Mouse (Mus musculus): ENCODE measurements around the gene Klhl40. TPM values are rescaled to one million over a fixed set of nuclear protein-coding genes. Genes with fewer than 3 reads are reported as not detected.

Klhl40 gene
- polyA plus RNA-seq, 1 experiment from 2014 or later, result 3.6 TPM

DNA sequence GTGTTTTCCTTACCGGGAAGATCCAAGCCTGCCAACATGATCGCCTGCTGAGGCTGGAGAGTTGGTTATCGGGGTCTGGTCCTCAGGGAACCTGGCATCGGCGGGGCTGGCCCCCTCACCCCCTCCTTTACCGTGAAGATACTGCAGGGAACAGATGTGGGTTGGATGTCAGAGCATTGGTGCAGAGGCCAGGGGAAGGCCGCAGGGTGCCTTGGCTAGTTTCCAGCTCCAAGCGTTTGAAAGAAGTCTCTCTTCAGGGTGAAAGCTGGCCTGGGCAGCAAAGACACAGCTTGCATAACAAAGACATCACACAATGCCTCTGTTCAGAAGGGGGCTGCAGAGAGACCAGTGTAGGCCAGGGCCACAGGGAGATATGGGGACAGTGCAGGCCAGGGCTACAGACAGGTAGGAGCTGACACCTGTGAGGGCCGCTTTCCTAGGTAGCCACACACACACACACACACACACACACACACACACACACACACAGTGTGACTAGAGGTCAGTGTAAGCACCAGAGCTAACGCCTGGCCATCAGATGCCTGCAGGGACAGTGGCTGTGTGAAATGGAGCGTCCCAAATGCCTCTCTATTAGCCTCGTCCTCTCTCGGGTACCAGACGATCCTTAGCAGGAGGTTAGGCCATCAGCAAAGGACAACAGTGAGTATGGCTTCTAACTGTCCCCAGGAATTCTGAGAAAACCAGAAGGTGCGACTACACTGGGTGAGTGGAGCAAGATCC is 32.8 kb downstream of the Klhl40 start:
- WGBS, result 19% methylated on average over 15 of the region's 15 CpGs
- Histone ChIP-seq H3K27me3 (no peaks in the 10 kb centered on the region), H3K27ac (0 out of 2 replicates have a peak overlapping the region, but pooled peaks have one; percentile 20), H3K9me3 (no peaks in the 10 kb centered on the region), H3K9ac (no peak overlapping the region), H3K4me2 (replicated peaks) (no peak overlapping the region), H3K4me3 (no peak overlapping the region), H3K4me1 (peaks cover 28% of the 10 kb centered on the region), H3K36me3 (no peaks in the 10 kb centered on the region)
- no peak for ATAC-seq (ENCODE audit: insufficient number of reproducible peaks, insufficient read depth, low FRiP score, low TSS enrichment)

DNA sequence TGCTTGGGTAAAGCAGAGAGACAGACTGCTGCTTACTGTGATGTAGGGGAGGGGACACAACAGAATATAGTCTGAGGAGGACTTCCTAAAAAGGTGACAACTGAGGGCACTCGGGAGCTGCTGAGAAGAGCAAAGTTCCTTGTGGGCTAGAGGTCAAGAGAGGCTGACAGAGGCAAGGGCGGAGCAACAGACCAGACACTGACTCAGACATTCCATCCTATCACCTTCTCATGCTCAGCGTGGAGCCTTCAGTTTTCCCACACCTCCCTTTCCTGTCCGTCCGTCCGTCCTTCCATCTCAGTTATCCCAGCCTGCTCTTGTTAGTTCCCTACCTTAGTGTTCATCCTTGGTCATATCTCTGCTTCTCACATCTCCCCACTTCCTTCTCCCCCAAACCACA is 37.8 kb downstream of the Klhl40 start:
- H3K27me3 ChIP-seq, result no peaks in the 10 kb centered on the region
- WGBS, result 69% methylated on average over 6 of the region's 6 CpGs
- H3K4me3 ChIP-seq, result no peak overlapping the region
- peaks cover 3% of the 10 kb centered on the region; the same call in 1 of the 2 replicates for H3K4me1 ChIP-seq
- H3K9ac ChIP-seq, result no peak overlapping the region
- no peak overlapping the region for H3K27ac ChIP-seq
- no peak overlapping the region for H3K4me2 ChIP-seq (replicated peaks)
- H3K9me3 ChIP-seq, result no peaks in the 10 kb centered on the region
- no peaks in the 10 kb centered on the region for H3K36me3 ChIP-seq
- no peak for ATAC-seq (ENCODE audit: insufficient number of reproducible peaks, insufficient read depth, low FRiP score, low TSS enrichment)

DNA sequence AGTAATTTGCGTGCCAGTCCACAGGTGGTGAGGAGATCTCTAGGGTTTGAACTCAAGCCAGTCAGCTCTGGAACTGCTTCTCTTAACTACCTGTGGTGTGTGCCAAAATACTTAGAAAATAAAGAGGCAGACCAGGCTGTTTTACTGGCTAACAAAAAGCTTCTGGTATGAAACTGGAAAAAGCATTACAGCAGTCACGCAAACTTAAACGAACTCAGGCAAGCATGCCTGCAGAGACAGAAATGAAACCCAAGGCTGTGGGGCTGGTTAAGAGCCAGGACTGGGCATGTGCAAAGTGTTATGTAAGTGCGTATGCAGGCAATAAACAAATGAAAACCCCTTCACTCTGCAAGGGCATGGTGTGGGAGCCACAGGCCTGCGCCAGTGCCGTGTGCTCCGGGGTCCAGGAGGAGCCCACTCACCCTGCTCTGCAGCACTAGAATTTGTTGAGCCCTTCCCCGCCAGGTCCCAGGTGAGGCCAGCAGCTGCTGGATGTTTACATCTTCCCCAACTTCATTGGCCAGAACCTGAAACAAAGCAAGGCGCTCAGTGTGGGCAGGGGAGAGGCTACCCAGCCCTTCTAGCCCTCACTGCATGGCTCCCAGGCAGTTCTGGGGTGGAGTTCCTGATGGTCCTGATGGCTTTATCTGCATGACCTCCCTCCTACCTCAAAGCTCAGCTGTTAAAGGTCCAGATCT is 41.8 kb downstream of the Klhl40 start:
- Histone ChIP-seq H3K36me3 (no peaks in the 10 kb centered on the region), H3K27me3 (no peaks in the 10 kb centered on the region), H3K4me2 (replicated peaks) (no peak overlapping the region), H3K4me3 (no peak overlapping the region), H3K27ac (0 out of 2 replicates have a peak overlapping the region, but pooled peaks have one; percentile 2), H3K4me1 (no peaks in the 10 kb centered on the region), H3K9me3 (no peaks in the 10 kb centered on the region), H3K9ac (no peak overlapping the region)
- ATAC-seq (ENCODE audit: insufficient number of reproducible peaks, insufficient read depth, low FRiP score, low TSS enrichment), result no peak
- 61% methylated on average over 9 of the region's 9 CpGs for WGBS

DNA sequence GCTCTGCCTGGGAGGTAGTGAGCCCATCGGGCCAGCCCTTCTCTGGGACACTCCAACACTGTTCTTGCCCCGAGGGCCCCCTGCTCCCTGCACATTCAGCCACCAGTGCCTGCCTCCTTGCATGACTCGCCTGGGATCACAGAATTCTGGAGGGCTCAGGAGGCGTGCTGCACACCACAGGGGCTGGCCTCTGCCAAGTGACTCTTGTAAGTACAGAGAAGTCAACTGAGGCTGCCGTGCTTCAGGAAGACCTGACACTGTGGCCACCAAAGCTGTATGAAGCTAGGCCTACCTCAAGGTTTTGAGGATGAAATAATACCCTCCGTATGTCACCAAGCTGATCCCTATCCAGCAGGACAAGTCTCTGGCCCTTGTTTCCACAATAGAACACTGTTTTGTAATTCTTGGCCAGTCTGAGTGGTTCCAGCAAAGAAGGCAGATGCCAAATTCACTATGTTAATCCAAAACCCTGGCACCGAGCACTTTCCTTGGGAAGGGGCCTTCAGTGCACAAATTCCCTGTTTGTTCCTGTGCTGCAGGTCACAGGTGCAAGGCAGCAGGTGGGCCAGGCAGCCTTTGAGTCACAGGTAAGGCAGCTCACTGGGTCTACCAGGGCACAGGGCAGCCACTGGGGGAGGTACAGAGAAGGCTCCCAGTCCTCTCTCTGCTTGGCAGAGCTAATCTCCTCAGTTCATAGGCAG is 42.5 kb downstream of the Klhl40 start:
- H3K4me3 ChIP-seq, result no peak overlapping the region
- H3K27me3 ChIP-seq, result no peaks in the 10 kb centered on the region
- 45% methylated on average over 7 of the region's 7 CpGs for WGBS
- no peak overlapping the region for H3K9ac ChIP-seq
- 0 out of 2 replicates have a peak overlapping the region, but pooled peaks have one; percentile 30 for H3K27ac ChIP-seq
- H3K4me1 ChIP-seq, result no peaks in the 10 kb centered on the region
- no peaks in the 10 kb centered on the region for H3K9me3 ChIP-seq
- no peaks in the 10 kb centered on the region for H3K36me3 ChIP-seq
- no peak overlapping the region for H3K4me2 ChIP-seq (replicated peaks)
- no peak for ATAC-seq (ENCODE audit: insufficient number of reproducible peaks, insufficient read depth, low FRiP score, low TSS enrichment)

DNA sequence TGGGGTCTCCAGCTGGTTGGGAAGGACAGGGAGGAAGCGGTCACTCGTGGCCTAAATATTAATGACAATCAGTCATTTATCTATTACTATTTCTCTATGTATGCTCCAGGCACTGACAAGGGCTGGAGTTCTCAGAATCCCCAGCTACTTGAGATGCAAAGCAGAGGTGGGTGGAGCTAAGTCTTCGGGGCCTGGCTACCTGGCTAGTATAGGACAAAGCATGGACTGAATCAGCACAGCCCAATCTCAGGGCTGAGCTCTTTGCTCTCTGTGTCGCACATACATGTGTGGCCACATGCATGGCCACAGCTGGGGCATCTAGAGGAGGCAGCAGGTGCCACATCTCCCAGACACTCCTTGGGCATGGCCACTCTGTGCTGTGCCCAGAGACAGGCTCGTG is 43.4 kb downstream of the Klhl40 start:
- H3K4me3 ChIP-seq, result no peak overlapping the region
- ATAC-seq (ENCODE audit: insufficient number of reproducible peaks, insufficient read depth, low FRiP score, low TSS enrichment), result no peak
- no peak overlapping the region for H3K27ac ChIP-seq

DNA sequence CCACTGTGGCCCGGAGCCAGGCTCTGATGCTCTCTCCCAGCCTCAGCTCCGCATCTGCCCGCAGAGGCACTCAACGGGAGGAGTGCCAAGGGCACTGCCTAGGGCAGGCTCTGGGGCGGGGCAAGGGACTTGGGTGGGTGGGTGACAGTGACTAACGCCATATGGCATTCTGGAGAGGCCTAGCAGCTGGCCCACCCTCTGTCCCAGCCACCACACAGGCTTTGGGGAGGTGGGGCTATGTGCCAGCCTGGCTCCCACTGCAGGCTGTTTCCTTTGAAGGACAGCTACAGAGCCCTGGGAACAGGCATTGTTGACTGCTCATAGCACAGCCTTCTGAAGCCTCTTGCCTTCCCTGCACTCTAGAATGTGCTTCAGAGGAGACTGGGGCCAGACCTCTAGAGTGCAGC is 45.2 kb downstream of the Klhl40 start:
- H3K36me3 ChIP-seq, result no peaks in the 10 kb centered on the region
- H3K27ac ChIP-seq, result no peak overlapping the region
- no peak overlapping the region for H3K4me2 ChIP-seq (replicated peaks)
- no peak overlapping the region for H3K4me3 ChIP-seq
- no peak for ATAC-seq (ENCODE audit: insufficient number of reproducible peaks, insufficient read depth, low FRiP score, low TSS enrichment)
- H3K9me3 ChIP-seq, result no peaks in the 10 kb centered on the region
- WGBS, result 79% methylated on average over 6 of the region's 6 CpGs
- no peak overlapping the region for H3K9ac ChIP-seq
- H3K27me3 ChIP-seq, result no peaks in the 10 kb centered on the region
- H3K4me1 ChIP-seq, result no peaks in the 10 kb centered on the region

More for the DNA sequence above, 43.4 kb downstream of the Klhl40 start:
- Histone ChIP-seq H3K4me1 (no peaks in the 10 kb centered on the region), H3K9me3 (no peaks in the 10 kb centered on the region), H3K36me3 (no peaks in the 10 kb centered on the region), H3K4me2 (replicated peaks) (no peak overlapping the region), H3K27me3 (no peaks in the 10 kb centered on the region), H3K9ac (no peak overlapping the region)
- 77% methylated on average over 5 of the region's 5 CpGs for WGBS

DNA sequence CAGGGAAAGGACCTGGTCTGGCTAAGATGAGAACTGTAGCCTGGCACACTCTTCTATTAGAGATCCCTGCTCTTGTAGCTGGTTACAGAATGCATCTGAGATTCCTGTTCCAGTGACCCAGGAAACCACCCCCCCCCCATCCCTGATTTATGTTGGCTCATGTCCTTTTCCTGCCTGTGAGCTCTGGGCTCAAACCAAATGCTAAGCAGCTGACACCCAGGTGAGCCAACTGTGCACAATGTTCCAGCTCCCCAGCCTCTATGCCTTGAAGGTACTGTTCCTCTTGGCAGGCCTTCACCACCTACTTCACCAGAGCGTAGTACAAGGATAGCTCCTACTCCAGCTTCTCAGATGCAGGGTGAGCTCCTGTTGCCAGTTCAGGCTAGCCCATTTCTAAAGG is 45.6 kb downstream of the Klhl40 start:
- no peak overlapping the region for H3K4me2 ChIP-seq (replicated peaks)
- WGBS, result 90% methylated on average over 1 of the region's 1 CpGs
- H3K4me1 ChIP-seq, result no peaks in the 10 kb centered on the region
- no peak overlapping the region for H3K4me3 ChIP-seq
- no peaks in the 10 kb centered on the region for H3K36me3 ChIP-seq
- no peaks in the 10 kb centered on the region for H3K9me3 ChIP-seq
- H3K9ac ChIP-seq, result no peak overlapping the region
- ATAC-seq (ENCODE audit: insufficient number of reproducible peaks, insufficient read depth, low FRiP score, low TSS enrichment), result no peak
- no peaks in the 10 kb centered on the region for H3K27me3 ChIP-seq
- no peak overlapping the region for H3K27ac ChIP-seq

DNA sequence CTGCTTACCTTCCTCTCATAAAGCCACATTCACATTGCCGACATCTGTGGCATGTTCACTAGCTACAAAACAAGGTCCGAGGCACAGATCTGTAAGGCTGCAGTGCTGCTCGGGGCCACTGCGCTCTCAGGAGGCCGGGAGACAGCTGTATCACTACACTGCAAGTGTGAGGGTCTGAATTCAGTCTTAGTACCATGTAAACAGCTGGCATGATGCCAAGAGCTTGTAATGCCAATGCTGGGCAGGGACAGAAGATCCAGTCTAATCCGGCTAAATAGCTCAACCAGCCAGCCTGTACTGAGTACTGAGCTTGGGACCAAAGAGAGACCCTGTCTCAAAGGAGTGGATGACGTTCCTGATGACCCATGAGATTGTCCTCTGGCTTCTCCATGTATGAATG is 46.6 kb downstream of the Klhl40 start:
- H3K27me3 ChIP-seq, result no peaks in the 10 kb centered on the region
- no peak overlapping the region for H3K4me3 ChIP-seq
- whole genome bisulfite sequencing, result 81% methylated on average over 7 of the region's 7 CpGs
- no peak overlapping the region for H3K27ac ChIP-seq
- no peaks in the 10 kb centered on the region for H3K36me3 ChIP-seq
- no peaks in the 10 kb centered on the region for H3K9me3 ChIP-seq
- H3K9ac ChIP-seq, result no peak overlapping the region
- H3K4me2 ChIP-seq (replicated peaks), result no peak overlapping the region
- ATAC-seq (ENCODE audit: insufficient number of reproducible peaks, insufficient read depth, low FRiP score, low TSS enrichment), result no peak
- H3K4me1 ChIP-seq, result no peaks in the 10 kb centered on the region

DNA sequence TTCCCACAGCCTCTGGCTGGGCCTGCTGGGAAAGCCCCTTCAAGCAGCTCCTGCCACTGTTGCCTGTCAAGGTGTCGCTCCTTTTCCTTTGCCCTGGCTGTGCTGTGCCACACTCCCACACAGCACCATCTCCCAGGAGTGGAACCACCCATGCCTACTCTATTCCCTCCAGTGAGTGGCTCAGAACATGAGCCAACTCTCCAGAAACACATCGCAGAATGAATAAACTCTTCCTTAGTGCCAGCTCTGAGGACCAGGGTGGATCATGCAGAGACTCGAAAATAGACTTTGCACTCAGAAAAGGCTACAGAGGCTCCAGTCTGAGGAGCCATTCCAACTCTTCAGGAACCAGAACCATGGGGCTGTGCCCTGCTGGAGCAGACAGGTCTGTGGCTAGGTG is 48.9 kb downstream of the Klhl40 start:
- H3K27ac ChIP-seq, result no peak overlapping the region
- 90% methylated on average over 3 of the region's 3 CpGs for WGBS
- no peak overlapping the region for H3K4me2 ChIP-seq (replicated peaks)
- H3K36me3 ChIP-seq, result no peaks in the 10 kb centered on the region
- H3K4me3 ChIP-seq, result no peak overlapping the region
- no peak for ATAC-seq (ENCODE audit: insufficient number of reproducible peaks, insufficient read depth, low FRiP score, low TSS enrichment)
- no peaks in the 10 kb centered on the region for H3K4me1 ChIP-seq
- H3K9ac ChIP-seq, result no peak overlapping the region
- no peaks in the 10 kb centered on the region for H3K9me3 ChIP-seq
- H3K27me3 ChIP-seq, result no peaks in the 10 kb centered on the region

DNA sequence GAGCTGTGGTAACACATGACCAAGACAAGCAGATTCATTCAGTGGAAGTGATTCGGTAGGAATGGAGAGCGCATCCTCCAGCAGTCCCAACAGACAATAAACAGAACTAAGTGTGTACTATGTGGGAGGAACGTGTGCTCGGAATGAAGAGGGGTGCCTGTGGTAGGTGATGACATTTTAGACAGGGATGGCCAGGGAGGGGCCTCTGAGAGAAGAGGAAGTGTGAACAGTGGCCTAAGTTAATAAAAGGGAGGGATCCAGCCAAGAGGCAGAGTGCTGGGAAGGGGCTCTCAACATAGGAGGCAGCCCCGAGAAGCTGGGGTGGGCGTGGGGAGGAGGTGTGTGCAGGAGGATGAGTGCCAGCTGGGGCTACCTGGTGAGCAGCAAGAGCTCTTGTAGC is 50.9 kb downstream of the Klhl40 start:
- ATAC-seq (ENCODE audit: insufficient number of reproducible peaks, insufficient read depth, low FRiP score, low TSS enrichment), result no peak
- Histone ChIP-seq H3K4me3 (no peak overlapping the region), H3K9me3 (no peaks in the 10 kb centered on the region)

DNA sequence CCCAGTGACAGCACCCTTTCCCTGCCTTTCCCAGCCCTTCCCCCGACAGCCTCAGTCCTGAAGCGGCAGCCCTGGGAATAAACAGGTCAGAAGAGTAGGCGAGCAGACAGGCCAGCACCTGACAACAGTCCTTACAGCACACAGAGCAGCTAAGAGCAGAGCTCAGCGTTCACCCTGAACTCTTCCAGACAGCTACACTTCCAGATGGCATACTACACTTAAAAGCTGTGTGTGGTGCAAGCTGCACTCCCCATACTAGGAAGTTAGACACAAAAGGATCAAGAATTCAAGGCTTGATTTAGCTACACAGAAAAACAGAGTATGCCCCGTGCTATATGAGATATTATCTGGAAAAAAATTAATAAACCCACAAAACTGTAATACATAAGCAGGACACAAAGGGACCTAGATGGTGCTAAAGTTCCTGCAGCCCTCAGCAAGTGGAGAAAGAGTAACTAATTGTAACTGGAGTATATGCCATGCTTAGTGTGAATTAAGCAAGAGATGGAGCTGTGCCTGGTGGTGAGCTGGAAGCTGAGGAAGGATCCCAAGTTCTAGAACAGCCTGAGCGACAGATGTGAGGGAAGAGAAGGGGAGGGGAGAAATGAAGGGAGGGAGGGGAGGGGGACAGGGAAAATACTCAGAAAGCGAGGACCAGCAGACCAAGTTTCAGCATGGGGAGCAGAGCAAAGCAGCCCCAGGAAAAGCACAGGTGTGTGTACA is 52.0 kb downstream of the Klhl40 start:
- no peak overlapping the region for H3K4me3 ChIP-seq
- H3K36me3 ChIP-seq, result no peaks in the 10 kb centered on the region
- ATAC-seq (ENCODE audit: insufficient number of reproducible peaks, insufficient read depth, low FRiP score, low TSS enrichment), result no peak
- no peaks in the 10 kb centered on the region for H3K4me1 ChIP-seq
- H3K27me3 ChIP-seq, result no peaks in the 10 kb centered on the region
- WGBS, result 64% methylated on average over 7 of the region's 7 CpGs
- H3K9me3 ChIP-seq, result no peaks in the 10 kb centered on the region
- H3K9ac ChIP-seq, result no peak overlapping the region
- H3K4me2 ChIP-seq (replicated peaks), result no peak overlapping the region
- no peak overlapping the region for H3K27ac ChIP-seq

More for the DNA sequence above, 50.9 kb downstream of the Klhl40 start:
- no peak overlapping the region for H3K4me2 ChIP-seq (replicated peaks)
- no peaks in the 10 kb centered on the region for H3K36me3 ChIP-seq
- no peak overlapping the region for H3K27ac ChIP-seq
- H3K4me1 ChIP-seq, result no peaks in the 10 kb centered on the region
- H3K27me3 ChIP-seq, result no peaks in the 10 kb centered on the region
- H3K9ac ChIP-seq, result no peak overlapping the region
- 75% methylated on average over 6 of the region's 6 CpGs for WGBS

All from embryonic facial prominence, embryonic 12.5 days (tissue).